Mouse (Mus musculus): Measurements from ENCODE around the gene Wtip. TPM values are rescaled to one million over a fixed set of nuclear protein-coding genes. Genes with fewer than 3 reads are reported as not detected.

Gene Wtip
- polyA plus RNA-seq, 1 experiment: 35.5 TPM

DNA sequence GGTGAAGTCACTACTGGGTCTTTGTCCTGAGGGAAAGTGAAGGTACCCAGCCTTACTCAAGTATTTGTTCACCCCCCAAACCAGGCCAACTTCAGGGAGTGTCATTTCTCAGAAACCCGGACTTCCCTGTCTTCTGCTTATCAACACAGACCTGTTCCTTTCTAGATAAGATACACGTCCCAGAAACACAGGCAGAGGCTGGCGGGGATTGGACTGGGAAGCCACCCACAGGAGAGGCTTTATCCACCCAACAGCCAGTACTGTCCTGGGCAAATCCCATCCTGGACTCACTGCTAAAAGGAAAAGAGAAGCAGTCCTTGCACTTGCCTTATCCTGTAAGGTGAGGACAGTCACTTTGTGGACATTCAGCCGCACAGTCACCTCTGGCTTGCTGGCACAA, 14.1 kb upstream of the Wtip start:
- TF ChIP-seq POLR2A (IDR thresholded peaks at IDR 0.05; ENCODE audit: borderline replicate concordance, extremely low read depth, insufficient read depth, insufficient read length, poor library complexity, severe bottlenecking): no peak
- TF ChIP-seq CTCF (IDR thresholded peaks at IDR 0.05; ENCODE audit: borderline replicate concordance, extremely low read depth, insufficient read depth, insufficient read length): no peak
- no peak for DNase-seq (ENCODE audit: low read depth)

- TF ChIP-seq CTCF (IDR thresholded peaks at IDR 0.05; ENCODE audit: borderline replicate concordance, extremely low read depth, insufficient read depth, insufficient read length) (no peak), POLR2A (IDR thresholded peaks at IDR 0.05; ENCODE audit: borderline replicate concordance, extremely low read depth, insufficient read depth, insufficient read length, poor library complexity, severe bottlenecking) (no peak)
- no peak for DNase-seq (ENCODE audit: low read depth)
Measured at GRCm38 (mm10) chr7:34141123-34141522, 8.1 kb upstream of the Wtip start.

DNA sequence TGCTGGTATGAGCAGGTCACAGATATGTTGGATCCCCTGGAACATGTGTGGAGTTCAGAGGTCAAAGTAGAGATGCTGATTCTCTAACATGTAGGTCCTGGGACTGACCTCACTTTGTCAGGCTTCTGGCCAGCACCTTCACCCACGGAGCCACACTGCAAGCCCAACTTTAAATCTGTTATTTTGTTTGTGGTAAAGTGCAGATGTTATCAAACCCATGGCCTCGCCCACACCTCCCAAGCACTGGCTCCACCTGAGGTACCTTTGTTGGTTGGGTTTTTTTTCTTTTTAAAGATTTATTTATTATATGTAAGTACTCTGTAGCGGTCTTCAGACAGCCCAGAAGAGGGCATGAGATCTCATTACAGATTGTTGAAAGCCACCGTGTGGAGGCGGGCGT, 6.4 kb upstream of the Wtip start:
- TF ChIP-seq CTCF (IDR thresholded peaks at IDR 0.05; ENCODE audit: borderline replicate concordance, extremely low read depth, insufficient read depth, insufficient read length) (no peak), POLR2A (IDR thresholded peaks at IDR 0.05; ENCODE audit: borderline replicate concordance, extremely low read depth, insufficient read depth, insufficient read length, poor library complexity, severe bottlenecking) (no peak)

GRCm38 (mm10) chr7:34134336-34134735, 1.3 kb upstream of the Wtip start:
- TF ChIP-seq CTCF (IDR thresholded peaks at IDR 0.05; ENCODE audit: borderline replicate concordance, extremely low read depth, insufficient read depth, insufficient read length): no peak
- no peak for TF ChIP-seq POLR2A (IDR thresholded peaks at IDR 0.05; ENCODE audit: borderline replicate concordance, extremely low read depth, insufficient read depth, insufficient read length, poor library complexity, severe bottlenecking)
- peak; percentile 24 for DNase-seq (ENCODE audit: low read depth)

More for the DNA sequence above, 6.4 kb upstream of the Wtip start:
- no peak for DNase-seq (ENCODE audit: low read depth)

- DNase-seq (ENCODE audit: low read depth): peak; percentile 50
- TF ChIP-seq CTCF (IDR thresholded peaks at IDR 0.05; ENCODE audit: borderline replicate concordance, extremely low read depth, insufficient read depth, insufficient read length) (no peak), POLR2A (IDR thresholded peaks at IDR 0.05; ENCODE audit: borderline replicate concordance, extremely low read depth, insufficient read depth, insufficient read length, poor library complexity, severe bottlenecking) (peak; percentile 48; the same call in 1 of the 2 replicates)
Measured at GRCm38 (mm10) chr7:34132355-34133079, 551 bp downstream of the Wtip start.

DNA sequence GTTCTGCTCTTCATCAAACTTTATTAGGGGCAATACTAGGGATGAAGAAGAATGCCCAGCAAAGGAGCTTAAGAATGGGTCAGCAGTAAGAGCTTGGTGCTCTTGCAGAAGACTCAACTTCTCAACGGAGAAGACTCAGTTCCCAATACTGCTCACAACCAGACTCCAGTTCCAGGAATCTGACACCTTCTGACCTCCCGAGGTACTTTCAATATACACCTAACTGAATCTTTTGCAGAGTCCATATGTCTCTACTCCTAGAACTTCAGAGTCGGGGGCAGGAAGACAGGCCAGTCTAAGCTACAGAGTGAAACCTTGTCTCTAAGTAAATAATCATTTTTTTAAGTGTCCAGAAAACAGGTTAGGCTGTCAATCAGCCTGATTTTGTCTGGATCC, 1.1 kb downstream of the Wtip start:
- TF ChIP-seq CTCF (IDR thresholded peaks at IDR 0.05; ENCODE audit: borderline replicate concordance, extremely low read depth, insufficient read depth, insufficient read length) (no peak), POLR2A (IDR thresholded peaks at IDR 0.05; ENCODE audit: borderline replicate concordance, extremely low read depth, insufficient read depth, insufficient read length, poor library complexity, severe bottlenecking) (no peak)
- peak; percentile 11 for DNase-seq (ENCODE audit: low read depth)

DNA sequence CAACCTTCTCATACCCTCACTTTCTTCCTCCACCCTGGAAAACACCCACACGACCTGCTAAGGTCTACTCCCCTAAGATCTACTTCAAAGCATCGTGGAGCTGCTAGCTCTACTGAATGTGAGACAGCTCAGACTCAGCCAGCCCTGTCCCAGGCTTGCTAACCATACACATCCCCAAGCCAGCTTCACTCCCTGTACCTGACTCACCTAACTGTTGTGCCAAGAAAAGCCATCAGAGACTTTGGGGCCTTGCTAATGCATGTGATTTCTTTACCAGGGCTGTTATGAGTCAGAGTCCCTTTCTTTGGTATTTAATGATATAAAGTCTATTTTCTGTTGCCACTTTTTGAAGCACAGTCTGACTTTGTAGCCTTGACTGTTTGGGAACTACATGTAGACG, 1.9 kb downstream of the Wtip start:
- DNase-seq (ENCODE audit: low read depth): no peak
- TF ChIP-seq CTCF (IDR thresholded peaks at IDR 0.05; ENCODE audit: borderline replicate concordance, extremely low read depth, insufficient read depth, insufficient read length): no peak
- no peak for TF ChIP-seq POLR2A (IDR thresholded peaks at IDR 0.05; ENCODE audit: borderline replicate concordance, extremely low read depth, insufficient read depth, insufficient read length, poor library complexity, severe bottlenecking)

DNA sequence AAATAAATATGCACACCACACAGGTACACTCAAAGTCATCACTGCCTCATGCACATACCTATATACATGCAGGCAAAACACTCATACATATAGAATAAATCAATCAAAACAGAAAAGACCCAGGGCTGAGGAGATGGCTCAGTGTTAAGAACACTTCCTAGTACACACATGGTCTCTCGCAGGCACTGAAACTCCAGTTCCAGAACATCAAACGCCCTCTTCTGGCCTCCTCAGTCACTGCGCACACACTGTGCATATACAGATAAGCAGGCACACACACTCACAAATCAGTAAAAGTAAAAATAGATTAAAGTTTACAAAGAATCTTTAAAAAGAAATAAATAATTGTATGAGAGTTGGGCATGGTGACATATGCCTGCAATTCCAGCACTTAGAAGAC, 6.8 kb downstream of the Wtip start:
- TF ChIP-seq POLR2A (IDR thresholded peaks at IDR 0.05; ENCODE audit: borderline replicate concordance, extremely low read depth, insufficient read depth, insufficient read length, poor library complexity, severe bottlenecking): no peak
- TF ChIP-seq CTCF (IDR thresholded peaks at IDR 0.05; ENCODE audit: borderline replicate concordance, extremely low read depth, insufficient read depth, insufficient read length): no peak
- no peak for DNase-seq (ENCODE audit: low read depth)

DNA sequence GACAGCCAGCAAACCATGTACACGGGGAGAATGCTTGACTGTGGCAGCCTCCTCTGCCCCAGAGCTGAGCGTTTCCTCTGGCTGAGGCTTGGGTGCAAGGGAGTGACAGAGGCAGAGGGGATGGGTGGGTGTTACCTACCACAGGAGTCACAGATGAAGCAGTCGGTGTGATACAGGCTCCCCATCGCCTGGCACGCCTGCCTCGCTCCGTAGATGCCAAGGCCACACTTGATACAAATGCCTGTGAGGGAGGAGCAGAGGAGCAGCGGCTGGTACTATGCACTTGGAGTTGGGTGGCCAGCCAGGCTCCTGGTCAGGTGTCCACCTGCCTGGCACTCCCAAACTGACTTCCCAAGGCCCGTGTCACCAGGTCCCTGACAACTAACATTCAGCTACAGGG, 7.7 kb downstream of the Wtip start:
- TF ChIP-seq POLR2A (IDR thresholded peaks at IDR 0.05; ENCODE audit: borderline replicate concordance, extremely low read depth, insufficient read depth, insufficient read length, poor library complexity, severe bottlenecking): no peak
- TF ChIP-seq CTCF (IDR thresholded peaks at IDR 0.05; ENCODE audit: borderline replicate concordance, extremely low read depth, insufficient read depth, insufficient read length): no peak
- no peak for DNase-seq (ENCODE audit: low read depth)

- TF ChIP-seq CTCF (IDR thresholded peaks at IDR 0.05; ENCODE audit: borderline replicate concordance, extremely low read depth, insufficient read depth, insufficient read length): peak; percentile 44; the same call in 1 of the 2 replicates
- no peak for TF ChIP-seq POLR2A (IDR thresholded peaks at IDR 0.05; ENCODE audit: borderline replicate concordance, extremely low read depth, insufficient read depth, insufficient read length, poor library complexity, severe bottlenecking)
- DNase-seq (ENCODE audit: low read depth): peak; percentile 58
Measured at GRCm38 (mm10) chr7:34122987-34123720, 9.9 kb downstream of the Wtip start.

- peak; percentile 9 for DNase-seq (ENCODE audit: low read depth)
Measured at GRCm38 (mm10) chr7:34120636-34121035, 12.4 kb downstream of the Wtip start.

GRCm38 (mm10) chr7:34116601-34117000, 16.5 kb downstream of the Wtip start:
- no peak for TF ChIP-seq POLR2A (IDR thresholded peaks at IDR 0.05; ENCODE audit: borderline replicate concordance, extremely low read depth, insufficient read depth, insufficient read length, poor library complexity, severe bottlenecking)
- no peak for TF ChIP-seq CTCF (IDR thresholded peaks at IDR 0.05; ENCODE audit: borderline replicate concordance, extremely low read depth, insufficient read depth, insufficient read length)
- DNase-seq (ENCODE audit: low read depth): peak; percentile 35

Measured in brain, embryonic 14.5 days (tissue).